Comparison of ENCODE assay signal across 9 mouse cellular contexts in the genomic region with DNA sequence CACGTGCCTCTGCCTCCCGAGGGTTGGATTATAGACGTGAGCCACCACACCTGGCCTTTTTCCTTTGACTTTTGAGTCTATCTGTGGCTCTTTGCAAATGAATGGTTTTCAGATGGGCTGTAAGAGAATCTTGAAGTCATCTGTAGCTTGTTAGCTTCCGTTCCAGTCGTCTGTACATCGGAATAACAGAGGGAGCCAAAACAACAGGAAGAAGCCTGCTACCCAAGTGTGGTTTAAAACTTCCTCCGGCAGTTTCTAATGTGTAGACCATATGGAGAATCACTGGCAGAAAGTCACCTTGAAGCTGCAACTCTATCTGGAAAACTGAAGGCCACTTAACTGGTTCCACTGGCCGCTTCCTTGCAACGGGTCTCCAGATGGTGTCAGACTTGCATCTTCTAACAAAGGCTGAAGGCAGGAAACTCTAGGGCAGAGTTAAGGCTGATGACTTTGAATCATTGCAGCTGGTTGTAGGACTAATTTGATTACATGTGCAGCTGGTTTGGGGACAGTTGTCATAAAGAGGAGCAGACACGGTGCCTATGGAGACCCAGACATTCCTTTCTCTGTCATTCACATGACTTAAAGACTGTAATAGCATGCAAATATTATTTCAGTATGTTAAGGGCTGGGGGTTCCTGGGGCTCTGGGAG. TPM values are rescaled to one million over a fixed set of nuclear protein-coding genes. Genes with fewer than 3 reads are reported as not detected.
DNase-seq lines count a peak whose midpoint lies in the region; ATAC-seq and TF ChIP-seq lines count a peak whose summit lies in the region.
"Had no signal": no experiment of that assay in that cellular context is flagged by ENCODE, and none has a peak within 500 bp of the region (broad histone marks: within the 10 kb centered on the region; RNA-seq: fewer than 3 reads in every experiment).

No protein-coding gene starts in this region.

- no peak for TF ChIP-seq EP300 in liver, postnatal 0 days (IDR thresholded peaks at IDR 0.05; ENCODE audit: low read depth)

- DNase-seq in liver, postnatal 0 days: no peak
- DNase-seq in right cerebral cortex, postnatal 4 days: no peak
- no peak for DNase-seq in cerebellum, adult 11-12 months
- no peak for DNase-seq in right cerebral cortex, postnatal 36 days (ENCODE audit: low spot score in 2 of 2)

- no peaks in the 10 kb centered on the region for H3K9me3 ChIP-seq in liver, postnatal 0 days (ENCODE audit: low read length)
- no peaks in the 10 kb centered on the region for H3K9me3 ChIP-seq in liver, embryonic 12.5 days (replicated peaks)
- no peaks in the 10 kb centered on the region for H3K9me3 ChIP-seq in intestine, embryonic 15.5 days
- H3K9me3 ChIP-seq: midbrain, embryonic 12.5 days had no signal

- 29% methylated on average over 10 of the region's 10 CpGs for WGBS in liver, postnatal 0 days (ENCODE audit: insufficient replicate concordance)
- 36% methylated on average over 10 of the region's 10 CpGs for WGBS in liver, embryonic 12.5 days (ENCODE audit: insufficient replicate concordance)
- 54% methylated on average over 10 of the region's 10 CpGs for whole genome bisulfite sequencing in intestine, embryonic 15.5 days

- H3K9ac ChIP-seq in liver, postnatal 0 days (replicated peaks): no peak overlapping the region
- no peak overlapping the region for H3K9ac ChIP-seq in liver, embryonic 12.5 days
- H3K9ac ChIP-seq in intestine, embryonic 15.5 days: no peak overlapping the region
- H3K9ac ChIP-seq: midbrain, embryonic 12.5 days had no signal

- H3K4me3 ChIP-seq in liver, postnatal 0 days (ENCODE audit: low read depth, low read length): no peak overlapping the region
- no peak overlapping the region for H3K4me3 ChIP-seq in liver, embryonic 12.5 days
- no peak overlapping the region for H3K4me3 ChIP-seq in intestine, embryonic 15.5 days (replicated peaks)
- H3K4me3 ChIP-seq: midbrain, embryonic 12.5 days had no signal

- H3K27me3 ChIP-seq in liver, postnatal 0 days (ENCODE audit: insufficient read depth, low read length): no peaks in the 10 kb centered on the region
- H3K27me3 ChIP-seq in liver, embryonic 12.5 days (replicated peaks): no peaks in the 10 kb centered on the region
- H3K27me3 ChIP-seq in intestine, embryonic 15.5 days (replicated peaks): no peaks in the 10 kb centered on the region
- H3K27me3 ChIP-seq: midbrain, embryonic 12.5 days had no signal

- H3K4me1 ChIP-seq in liver, postnatal 0 days (ENCODE audit: insufficient read depth): no peaks in the 10 kb centered on the region
- H3K4me1 ChIP-seq in liver, embryonic 12.5 days: no peaks in the 10 kb centered on the region
- H3K4me1 ChIP-seq in intestine, embryonic 15.5 days (replicated peaks): no peaks in the 10 kb centered on the region
- H3K4me1 ChIP-seq: midbrain, embryonic 12.5 days had no signal

- no peak for ATAC-seq in liver, postnatal 0 days
- no peak for ATAC-seq in liver, embryonic 12.5 days
- ATAC-seq in activated CD4-positive, CD25-positive, alpha-beta regulatory T cell, adult 4 months: peak; percentile 74
- peak; percentile 72 for ATAC-seq in intestine, embryonic 15.5 days
- peak; percentile 41 for ATAC-seq in megakaryocyte progenitor cell, adult 5-6 weeks (replicated peaks; ENCODE audit: poor library complexity)

- peak; percentile 37 for TF ChIP-seq CTCF in liver, postnatal 0 days (IDR thresholded peaks at IDR 0.05; ENCODE audit: low read depth)

- no peaks in the 10 kb centered on the region for H3K36me3 ChIP-seq in liver, postnatal 0 days (replicated peaks; ENCODE audit: insufficient read depth, low read length)
- no peaks in the 10 kb centered on the region for H3K36me3 ChIP-seq in liver, embryonic 12.5 days
- H3K36me3 ChIP-seq in intestine, embryonic 15.5 days: no peaks in the 10 kb centered on the region
- H3K36me3 ChIP-seq: midbrain, embryonic 12.5 days had no signal

- no peak overlapping the region for H3K4me2 ChIP-seq in liver, postnatal 0 days (ENCODE audit: low read depth, low read length)
- H3K4me2 ChIP-seq in liver, embryonic 12.5 days: no peak overlapping the region
- no peak overlapping the region for H3K4me2 ChIP-seq in intestine, embryonic 15.5 days (replicated peaks)
- H3K4me2 ChIP-seq: midbrain, embryonic 12.5 days had no signal

- H3K27ac ChIP-seq in liver, postnatal 0 days (ENCODE audit: low read depth): no peak overlapping the region
- no peak overlapping the region for H3K27ac ChIP-seq in liver, embryonic 12.5 days
- H3K27ac ChIP-seq in intestine, embryonic 15.5 days: no peak overlapping the region
- H3K27ac ChIP-seq: midbrain, embryonic 12.5 days had no signal

RNA-seq across cellular contexts. Expression of a gene that starts 12.0 kb away (rescaled TPM):
- 4.3 and 6.4 TPM in 2 replicates for polyA plus RNA-seq in liver, postnatal 0 days (2015; fragmentation: Nextera tagmentation; extraction: Ambion mirVana)
- polyA plus RNA-seq in liver, embryonic 12.5 days (2016; fragmentation: Nextera tagmentation; extraction: Ambion mirVana): 7.5 and 8.2 TPM in 2 replicates
- polyA plus RNA-seq in activated CD4-positive, CD25-positive, alpha-beta regulatory T cell, adult 4 months (2017; shearing (Covaris generic)): 10 to 100 TPM; 28.5 to 29.1 TPM
- polyA plus RNA-seq in intestine, embryonic 15.5 days (2015; fragmentation: Nextera tagmentation; extraction: Ambion mirVana): 21.9 TPM in 2 replicates
- total RNA-seq in megakaryocyte progenitor cell, adult 5-6 weeks (2015): 36.9 and 40.2 TPM in 2 replicates
- 46.5 and 53.8 TPM in 2 replicates for total RNA-seq in megakaryocyte progenitor cell, adult 5-6 weeks (2017)

RNA-seq across cellular contexts. Expression of a gene that starts 49.3 kb away (rescaled TPM):
- polyA plus RNA-seq in liver, postnatal 0 days (2015; fragmentation: Nextera tagmentation; extraction: Ambion mirVana): not detected in 2 replicates
- not detected in 2 replicates for polyA plus RNA-seq in liver, embryonic 12.5 days (2016; fragmentation: Nextera tagmentation; extraction: Ambion mirVana)
- polyA plus RNA-seq in activated CD4-positive, CD25-positive, alpha-beta regulatory T cell, adult 4 months (2017; shearing (Covaris generic)): not detected
- polyA plus RNA-seq in intestine, embryonic 15.5 days (2015; fragmentation: Nextera tagmentation; extraction: Ambion mirVana): not detected in 2 replicates
- 0.20 TPM in 1 of 2 replicates, not detected in the other for total RNA-seq in megakaryocyte progenitor cell, adult 5-6 weeks (2015)
- not detected in 2 replicates for total RNA-seq in megakaryocyte progenitor cell, adult 5-6 weeks (2017)

Comparison
In these comparisons a context has a peak if more than half of its experiments do, and no peak if none do; other contexts are left out.
1. ATAC-seq: peak in activated CD4-positive, CD25-positive, alpha-beta regulatory T cell, adult 4 months (single experiment), intestine, embryonic 15.5 days (single experiment) and megakaryocyte progenitor cell, adult 5-6 weeks (single experiment); none in liver, postnatal 0 days (single experiment) and liver, embryonic 12.5 days (single experiment).